In genomic region chr14:20641438-20641875, GRCm38 (mm10) we compare ENCODE assay signal across 8 mouse cellular contexts. TPM values are rescaled to one million over a fixed set of nuclear protein-coding genes. Genes with fewer than 3 reads are reported as not detected.
DNase-seq lines count a peak whose midpoint lies in the region; ATAC-seq and TF ChIP-seq lines count a peak whose summit lies in the region.

No protein-coding gene starts in this region.

- in situ Hi-C loops in CH12.LX (cut with MboI; ENCODE audit: low pct_ligation_motif_present, low pct_unique_long_range_greater_than_20kb, low sequenced_read_pairs): no loop called here

- intact Hi-C loops in heart, postnatal 36 days (cut with DNase I): loop anchor here (2.0 to 5.0 kb wide), 2 partner anchors 19 to 51 kb away; partner anchors contain the start of gene Fut11
- intact Hi-C loops in left cerebral cortex, postnatal 4 days (cut with DNase I): no loop called here

- WGBS in heart, embryonic 11.5 days (ENCODE audit: insufficient replicate concordance): 14% methylated on average over 10 of the region's 10 CpGs
- 13% methylated on average over 10 of the region's 10 CpGs for WGBS in forebrain, embryonic 12.5 days
- 18% methylated on average over 10 of the region's 10 CpGs for WGBS in liver, embryonic 16.5 days (ENCODE audit: insufficient replicate concordance)

- no peaks in the 10 kb centered on the region for H3K36me3 ChIP-seq in heart, embryonic 11.5 days (ENCODE audit: control insufficient read depth, insufficient read depth, low read length)
- H3K36me3 ChIP-seq in CH12.LX (replicated peaks in 1 of 2; ENCODE audit: control insufficient read depth in 1 of 2, insufficient read depth in 1 of 2, low read length in 1 of 2): peaks cover 0 to 5% of the 10 kb centered on the region in 2 experiments
- H3K36me3 ChIP-seq in forebrain, embryonic 12.5 days (replicated peaks): no peaks in the 10 kb centered on the region
- no peaks in the 10 kb centered on the region for H3K36me3 ChIP-seq in liver, embryonic 16.5 days (ENCODE audit: control insufficient read depth, insufficient read depth)

- DNase-seq in heart, postnatal 36 days: no peak
- DNase-seq in CH12.LX (ENCODE audit: extremely low read depth): no peak
- DNase-seq in urinary bladder, postnatal 10 days (ENCODE audit: low spot score): no peak
- DNase-seq in left cerebral cortex, postnatal 4 days: no peak

- peak overlapping the region; percentile 93 for H3K27ac ChIP-seq in heart, embryonic 11.5 days (ENCODE audit: low read depth, low read length)
- no peak overlapping the region for H3K27ac ChIP-seq in CH12.LX (ENCODE audit: insufficient read depth, low read depth)
- peak overlapping the region; percentile 92 for H3K27ac ChIP-seq in forebrain, embryonic 12.5 days
- peak overlapping the region; percentile 89 for H3K27ac ChIP-seq in liver, embryonic 16.5 days (ENCODE audit: low read length)

- TF ChIP-seq RAD21 in CH12.LX (IDR thresholded peaks at IDR 0.05; ENCODE audit: low read depth, low read length): no peak

- TF ChIP-seq CTCF in CH12.LX (conservative IDR thresholded peaks at IDR 0.05 in 1 of 2, IDR thresholded peaks at IDR 0.05 in 1 of 2; ENCODE audit: low read depth in 2 of 2, low read length in 2 of 2): no peak

- H3K79me2 ChIP-seq in CH12.LX (replicated peaks; ENCODE audit: control insufficient read depth, extremely low read depth, insufficient read depth, poor library complexity, severe bottlenecking): peaks cover 3% of the 10 kb centered on the region

- peak overlapping the region; percentile 91 for H3K4me3 ChIP-seq in heart, embryonic 11.5 days (ENCODE audit: low read depth, low read length)
- peak overlapping the region; percentile 80 to 92 (median 88) for H3K4me3 ChIP-seq in CH12.LX (replicated peaks in 1 of 3; ENCODE audit: low read depth in 2 of 3, low read length in 2 of 3, poor library complexity in 1 of 3)
- peak overlapping the region; percentile 83 for H3K4me3 ChIP-seq in forebrain, embryonic 12.5 days (replicated peaks)
- peak overlapping the region; percentile 87 for H3K4me3 ChIP-seq in liver, embryonic 16.5 days (ENCODE audit: low read depth, low read length)

- H3K4me1 ChIP-seq in heart, embryonic 11.5 days (ENCODE audit: control insufficient read depth, insufficient read depth, low read length): peaks cover 10% of the 10 kb centered on the region; the same call in 1 of the 2 replicates
- peaks cover 0 to 19% of the 10 kb centered on the region in 2 experiments; a peak in 2 of 4 replicates for H3K4me1 ChIP-seq in CH12.LX (ENCODE audit: control insufficient read depth in 1 of 2, insufficient read depth in 2 of 2)
- H3K4me1 ChIP-seq in forebrain, embryonic 12.5 days: peaks cover 15% of the 10 kb centered on the region
- peaks cover 14% of the 10 kb centered on the region for H3K4me1 ChIP-seq in liver, embryonic 16.5 days (ENCODE audit: control insufficient read depth, low read depth, low read length)

- ATAC-seq in heart, embryonic 11.5 days (replicated peaks; ENCODE audit: insufficient number of reproducible peaks, low FRiP score, low TSS enrichment): no peak
- no peak for ATAC-seq in forebrain, embryonic 12.5 days (ENCODE audit: low FRiP score)
- ATAC-seq in liver, embryonic 16.5 days (ENCODE audit: low read depth): no peak
- ATAC-seq in inflammation-experienced regulatory T-cells, adult 6 months: no peak

- no peaks in the 10 kb centered on the region for H3K27me3 ChIP-seq in heart, embryonic 11.5 days (ENCODE audit: control insufficient read depth, insufficient read depth, low read length)
- no peaks in the 10 kb centered on the region for H3K27me3 ChIP-seq in CH12.LX (replicated peaks)
- H3K27me3 ChIP-seq in forebrain, embryonic 12.5 days: no peaks in the 10 kb centered on the region
- H3K27me3 ChIP-seq in liver, embryonic 16.5 days (ENCODE audit: control insufficient read depth, insufficient read depth, low read depth, low read length): no peaks in the 10 kb centered on the region

- dilution Hi-C loops in CH12.LX (cut with MboI; ENCODE audit: extremely low pct_ligation_motif_present, extremely low pct_unique_long_range_greater_than_20kb, low sequenced_read_pairs): no loop called here

- H3K9me3 ChIP-seq in heart, embryonic 11.5 days (replicated peaks; ENCODE audit: control insufficient read depth, low read length): no peaks in the 10 kb centered on the region
- H3K9me3 ChIP-seq in CH12.LX (replicated peaks; ENCODE audit: low read length): no peaks in the 10 kb centered on the region
- no peaks in the 10 kb centered on the region for H3K9me3 ChIP-seq in forebrain, embryonic 12.5 days
- H3K9me3 ChIP-seq in liver, embryonic 16.5 days (replicated peaks; ENCODE audit: control insufficient read depth, low read length): no peaks in the 10 kb centered on the region

- peak overlapping the region; percentile 98 for H3K9ac ChIP-seq in heart, embryonic 11.5 days (ENCODE audit: low read depth, low read length)
- H3K9ac ChIP-seq in CH12.LX (ENCODE audit: insufficient read depth, low read depth): peak overlapping the region; percentile 93
- H3K9ac ChIP-seq in forebrain, embryonic 12.5 days: peak overlapping the region; percentile 76
- peak overlapping the region; percentile 94 for H3K9ac ChIP-seq in liver, embryonic 16.5 days (ENCODE audit: low read depth, low read length)

- no peak for TF ChIP-seq POLR2A in CH12.LX (IDR thresholded peaks at IDR 0.05; ENCODE audit: low read depth, low read length)

- no peak for TF ChIP-seq EP300 in CH12.LX (IDR thresholded peaks at IDR 0.05; ENCODE audit: low read length)

- peak overlapping the region; percentile 91 for H3K4me2 ChIP-seq in heart, embryonic 11.5 days
- peak overlapping the region; percentile 90 for H3K4me2 ChIP-seq in CH12.LX (ENCODE audit: insufficient read depth, low read depth, poor library complexity, severe bottlenecking)
- H3K4me2 ChIP-seq in forebrain, embryonic 12.5 days: peak overlapping the region; percentile 66
- peak overlapping the region; percentile 94 for H3K4me2 ChIP-seq in liver, embryonic 16.5 days (ENCODE audit: low read depth, low read length)

TF ChIP-seq in CH12.LX, 34 proteins besides CTCF, POLR2A, EP300 and RAD21 (continues in another document):
- no peak for TF ChIP-seq KAT2A (IDR thresholded peaks at IDR 0.05; ENCODE audit: insufficient replicate concordance, low read length)

RNA-seq across cellular contexts. Expression of gene Usp54, which starts 0.6 kb away (rescaled TPM):
- polyA plus RNA-seq in heart, embryonic 11.5 days (2014; fragmentation: Nextera tagmentation; extraction: Ambion mirVana): 5.4 and 7.2 TPM in 2 replicates
- 10 to 100 TPM; 20.9 to 21.1 TPM for total RNA-seq in heart, postnatal 36 days (2021)
- 5.3 TPM in 2 replicates for total RNA-seq in CH12.LX (2012; rRNA removed)
- total RNA-seq in CH12.LX (2014; rRNA removed): 4.5 and 5.4 TPM in 2 replicates
- polyA plus RNA-seq in CH12.LX (2012; ENCODE audit: insufficient read length, low read depth): 9.1 and 11.7 TPM in 2 replicates
- polyA plus RNA-seq in forebrain, embryonic 12.5 days (2016; fragmentation: Nextera tagmentation; extraction: Ambion mirVana): 15.8 and 18.9 TPM in 2 replicates
- polyA plus RNA-seq in liver, embryonic 16.5 days (2015; fragmentation: Nextera tagmentation; extraction: Ambion mirVana): 0.89 and 1.0 TPM in 2 replicates
- 10 to 100 TPM; 23.0 to 26.9 TPM for total RNA-seq in left cerebral cortex, postnatal 4 days (2021)
- 1 to 10 TPM; 1.6 to 2.6 (median 1.7) TPM for polyA plus RNA-seq in inflammation-experienced regulatory T-cells, adult 6 months (2017; shearing (Covaris generic))

RNA-seq across cellular contexts. Expression of gene Myoz1, which starts 14.9 kb away (rescaled TPM):
- polyA plus RNA-seq in heart, embryonic 11.5 days (2014; fragmentation: Nextera tagmentation; extraction: Ambion mirVana): 23.6 and 28.0 TPM in 2 replicates
- under 1 TPM; 0.92 to 1.00 TPM for total RNA-seq in heart, postnatal 36 days (2021)
- total RNA-seq in CH12.LX (2012; rRNA removed) (1.0 and 1.7 TPM in 2 replicates), CH12.LX (2014; rRNA removed) (1.6 and 2.4 TPM in 2 replicates)
- 2.3 and 2.6 TPM in 2 replicates for polyA plus RNA-seq in CH12.LX (2012; ENCODE audit: insufficient read length, low read depth)
- not detected in 2 replicates for polyA plus RNA-seq in forebrain, embryonic 12.5 days (2016; fragmentation: Nextera tagmentation; extraction: Ambion mirVana)
- 2.0 and 5.6 TPM in 2 replicates for polyA plus RNA-seq in liver, embryonic 16.5 days (2015; fragmentation: Nextera tagmentation; extraction: Ambion mirVana)
- total RNA-seq in left cerebral cortex, postnatal 4 days (2021): not detected
- polyA plus RNA-seq in inflammation-experienced regulatory T-cells, adult 6 months (2017; shearing (Covaris generic)): not detected

RNA-seq across cellular contexts. Expression of gene Synpo2l, which starts 26.7 kb away (rescaled TPM):
- 106 and 127 TPM in 2 replicates for polyA plus RNA-seq in heart, embryonic 11.5 days (2014; fragmentation: Nextera tagmentation; extraction: Ambion mirVana)
- total RNA-seq in heart, postnatal 36 days (2021): 100 to 1,000 TPM; 111 to 118 TPM
- total RNA-seq in CH12.LX (2012; rRNA removed) (0.04 TPM in 2 replicates), CH12.LX (2014; rRNA removed) (not detected in 2 replicates)
- 0.13 and 0.26 TPM in 2 replicates for polyA plus RNA-seq in CH12.LX (2012; ENCODE audit: insufficient read length, low read depth)
- polyA plus RNA-seq in forebrain, embryonic 12.5 days (2016; fragmentation: Nextera tagmentation; extraction: Ambion mirVana): 0.24 and 0.50 TPM in 2 replicates
- polyA plus RNA-seq in liver, embryonic 16.5 days (2015; fragmentation: Nextera tagmentation; extraction: Ambion mirVana): 0.43 and 1.1 TPM in 2 replicates
- under 1 TPM; 0.16 to 0.28 TPM for total RNA-seq in left cerebral cortex, postnatal 4 days (2021)
- polyA plus RNA-seq in inflammation-experienced regulatory T-cells, adult 6 months (2017; shearing (Covaris generic)): not detected

RNA-seq across cellular contexts. Expression of gene Sec24c, which starts 32.7 kb away (rescaled TPM):
- 78.1 and 84.6 TPM in 2 replicates for polyA plus RNA-seq in heart, embryonic 11.5 days (2014; fragmentation: Nextera tagmentation; extraction: Ambion mirVana)
- total RNA-seq in heart, postnatal 36 days (2021): 100 to 1,000 TPM in 1 of 2 experiments, 10 to 100 TPM in 1; 97.8 to 104 TPM
- total RNA-seq in CH12.LX (2012; rRNA removed) (95.9 and 103 TPM in 2 replicates), CH12.LX (2014; rRNA removed) (51.2 and 57.0 TPM in 2 replicates)
- 107 and 122 TPM in 2 replicates for polyA plus RNA-seq in CH12.LX (2012; ENCODE audit: insufficient read length, low read depth)
- polyA plus RNA-seq in forebrain, embryonic 12.5 days (2016; fragmentation: Nextera tagmentation; extraction: Ambion mirVana): 87.6 and 94.8 TPM in 2 replicates
- 36.5 and 46.0 TPM in 2 replicates for polyA plus RNA-seq in liver, embryonic 16.5 days (2015; fragmentation: Nextera tagmentation; extraction: Ambion mirVana)
- total RNA-seq in left cerebral cortex, postnatal 4 days (2021): 100 to 1,000 TPM; 124 to 151 TPM
- 100 to 1,000 TPM in 2 of 3 experiments, 10 to 100 TPM in 1; 99.7 to 119 (median 115) TPM for polyA plus RNA-seq in inflammation-experienced regulatory T-cells, adult 6 months (2017; shearing (Covaris generic))

RNA-seq across cellular contexts. Expression of gene Fut11, which starts 53.3 kb away (rescaled TPM):
- polyA plus RNA-seq in heart, embryonic 11.5 days (2014; fragmentation: Nextera tagmentation; extraction: Ambion mirVana): 13.4 and 18.8 TPM in 2 replicates
- total RNA-seq in heart, postnatal 36 days (2021): 1 to 10 TPM; 6.6 to 7.1 TPM
- total RNA-seq in CH12.LX (2012; rRNA removed) (2.6 and 2.9 TPM in 2 replicates), CH12.LX (2014; rRNA removed) (3.5 and 3.7 TPM in 2 replicates)
- 3.8 and 4.0 TPM in 2 replicates for polyA plus RNA-seq in CH12.LX (2012; ENCODE audit: insufficient read length, low read depth)
- 20.5 and 23.3 TPM in 2 replicates for polyA plus RNA-seq in forebrain, embryonic 12.5 days (2016; fragmentation: Nextera tagmentation; extraction: Ambion mirVana)
- 5.0 and 5.4 TPM in 2 replicates for polyA plus RNA-seq in liver, embryonic 16.5 days (2015; fragmentation: Nextera tagmentation; extraction: Ambion mirVana)
- total RNA-seq in left cerebral cortex, postnatal 4 days (2021): 10 to 100 TPM; 21.9 to 22.3 TPM
- polyA plus RNA-seq in inflammation-experienced regulatory T-cells, adult 6 months (2017; shearing (Covaris generic)): 1 to 10 TPM; 4.9 to 6.5 (median 6.3) TPM

Comparison
In these comparisons a context has a peak if more than half of its experiments do, and no peak if none do; other contexts are left out.
1. RNA of gene Synpo2l, which starts 26.7 kb away (polyA plus RNA-seq): 106 to 127 TPM in heart, embryonic 11.5 days; 0.43 to 1.1 TPM in liver, embryonic 16.5 days, 0.24 to 0.50 TPM in forebrain, embryonic 12.5 days, 0.13 to 0.26 TPM in CH12.LX and not detected in inflammation-experienced regulatory T-cells, adult 6 months; every median in the first group is over 10 times any median in the second.
2. Peak in every context shown above with its lines, with median percentiles within 50 percentile points of each other: H3K4me2 ChIP-seq, H3K4me3 ChIP-seq and H3K9ac ChIP-seq.